Mouse (Mus musculus) limb, embryonic 13.5 days (tissue): ENCODE measurements around the gene Rnf224. TPM values are rescaled to one million over a fixed set of nuclear protein-coding genes. Genes with fewer than 3 reads are reported as not detected.

Experiments
- ATAC-seq: fragments of 200-750 bp; cut with Nextera tagmentation; 2 replicates; pipeline ENCODE4 v1.8.0; 2017; ENCODE audit warnings: low read depth, moderate number of reproducible peaks, moderate TSS enrichment; ENCODE audit not compliant: low FRiP score
- H3K27ac ChIP-seq: fragments of 300-500 bp; sonication (generic); 2 replicates; pipeline ENCODE4 v1.5.1; 2015; ENCODE audit warnings: inconsistent platforms, mild to moderate bottlenecking, moderate library complexity
- H3K27me3 ChIP-seq: fragments of 300-500 bp; sonication (generic); 2 replicates; pipeline ENCODE4 v1.6.1; 2015; ENCODE audit warnings: mild to moderate bottlenecking, inconsistent platforms
- H3K36me3 ChIP-seq: fragments of 300-500 bp; sonication (generic); 2 replicates; pipeline ENCODE4 v1.6.1; 2015; ENCODE audit warnings: inconsistent platforms, mild to moderate bottlenecking, moderate library complexity
- H3K4me1 ChIP-seq: fragments of 300-500 bp; sonication (generic); 2 replicates; pipeline ENCODE4 v1.6.1; 2015; ENCODE audit warnings: inconsistent platforms
- H3K4me2 ChIP-seq: fragments of 300-500 bp; sonication (generic); replicated peaks from 2 replicates; pipeline ENCODE4 v1.6.1; 2015; ENCODE audit warnings: inconsistent platforms, mild to moderate bottlenecking, moderate library complexity
- H3K4me3 ChIP-seq: fragments of 300-500 bp; sonication (generic); 2 replicates; pipeline ENCODE4 v1.5.1; 2015; ENCODE audit warnings: moderate library complexity, mild to moderate bottlenecking, inconsistent platforms
- H3K9ac ChIP-seq: fragments of 300-500 bp; sonication (generic); 2 replicates; pipeline ENCODE4 v1.6.1; 2015; ENCODE audit warnings: mild to moderate bottlenecking, inconsistent platforms
- H3K9me3 ChIP-seq: fragments of 300-500 bp; sonication (generic); 2 replicates; pipeline ENCODE4 v1.6.1; 2016; ENCODE audit warnings: inconsistent platforms
- WGBS: fragments of 180-500 bp; shearing (Covaris S2); methylation state at CpG from one replicate; pipeline ENCODE4 v1.1.7; 2015; 5-methylcytosine and 5-hydroxymethylcytosine counted together
- polyA plus RNA-seq: library from polyadenylated mRNA; unstranded; fragments of >200 nt; fragmentation: Nextera tagmentation; extraction: Ambion mirVana; gene quantifications from 2 replicates; pipeline ENCODE4 v1.2.1, GENCODE M21; 2015

Gene Rnf224
- polyA plus RNA-seq, 1 experiment from 2014 or later, result not detected

DNA sequence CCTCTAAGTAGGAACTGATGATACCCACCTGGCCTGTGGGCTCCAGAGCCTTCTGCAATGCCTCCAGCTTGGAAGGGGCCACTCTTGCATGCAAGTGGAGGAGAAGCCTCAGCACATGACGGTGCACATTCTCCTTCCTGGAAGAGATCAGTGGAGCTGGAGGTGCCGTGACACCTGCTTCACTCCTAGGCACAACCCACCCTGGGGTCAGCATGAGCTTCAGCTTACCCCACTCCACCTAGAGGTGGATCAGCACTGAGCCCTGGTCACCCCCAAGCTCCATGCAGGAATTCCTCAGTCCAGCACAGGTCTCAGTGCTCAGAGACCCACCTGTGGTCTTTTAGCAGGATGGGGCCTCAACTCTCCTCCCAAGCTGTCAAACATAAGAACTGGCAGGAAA, 36.0 kb downstream of the Rnf224 start:
- Histone ChIP-seq H3K36me3 (peaks cover 77% of the 10 kb centered on the region), H3K4me3 (no peak overlapping the region), H3K4me2 (no peak overlapping the region), H3K4me1 (0 out of 2 replicates have a peak, but pooled peaks cover 4% of the 10 kb centered on the region), H3K27ac (no peak overlapping the region), H3K9ac (no peak overlapping the region), H3K27me3 (peaks cover 18% of the 10 kb centered on the region), H3K9me3 (no peaks in the 10 kb centered on the region)
- WGBS, result 93% methylated on average over 2 of the region's 2 CpGs
- no peak for ATAC-seq

DNA sequence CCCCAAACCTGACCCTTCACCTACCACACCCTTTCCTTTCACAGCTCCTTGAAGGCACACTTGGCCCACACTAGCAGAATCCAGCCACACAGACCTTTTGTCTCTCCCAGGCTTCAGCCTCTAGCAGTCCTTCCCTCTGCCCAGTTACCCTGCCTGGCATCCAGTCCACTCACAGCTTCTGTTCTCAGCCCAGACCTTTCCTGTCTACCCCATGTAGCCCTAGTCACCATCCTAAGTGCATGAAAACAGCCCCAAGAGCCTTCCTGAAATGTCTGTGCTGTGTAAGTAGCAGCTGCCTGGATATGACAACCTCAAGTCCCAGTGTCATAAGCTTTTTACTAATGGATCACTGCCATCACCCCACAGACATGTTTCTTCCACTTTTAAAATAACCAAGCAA, 38.6 kb downstream of the Rnf224 start:
- ATAC-seq, result no peak
- Histone ChIP-seq H3K36me3 (peaks cover 51% of the 10 kb centered on the region), H3K27ac (no peak overlapping the region), H3K9me3 (no peaks in the 10 kb centered on the region), H3K4me3 (no peak overlapping the region), H3K4me2 (no peak overlapping the region), H3K9ac (no peak overlapping the region), H3K27me3 (peaks cover 38% of the 10 kb centered on the region), H3K4me1 (peaks cover 12% of the 10 kb centered on the region)

DNA sequence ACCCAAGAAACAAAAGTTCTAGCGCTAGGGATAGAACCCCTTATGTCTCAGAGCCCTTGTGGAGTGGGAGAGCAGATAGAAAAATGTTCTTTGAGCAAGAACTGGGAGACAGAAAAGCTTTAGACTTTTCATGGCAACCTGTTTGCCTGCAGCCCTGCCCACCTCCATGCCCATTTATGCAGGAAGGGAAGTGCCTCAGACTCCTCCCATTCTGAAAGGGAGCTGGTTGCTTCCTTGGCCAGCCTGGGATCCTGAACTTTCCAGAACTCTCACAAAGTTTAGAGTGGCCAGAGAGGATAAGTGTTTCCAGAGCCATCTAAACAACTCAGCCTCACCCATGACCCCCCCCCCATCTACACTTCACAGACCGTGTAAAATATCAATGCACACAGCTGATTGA, 39.4 kb downstream of the Rnf224 start:
- Histone ChIP-seq H3K27ac (no peak overlapping the region), H3K27me3 (peaks cover 38% of the 10 kb centered on the region), H3K4me2 (0 out of 2 replicates have a peak overlapping the region, but pooled peaks have one; percentile 55)

DNA sequence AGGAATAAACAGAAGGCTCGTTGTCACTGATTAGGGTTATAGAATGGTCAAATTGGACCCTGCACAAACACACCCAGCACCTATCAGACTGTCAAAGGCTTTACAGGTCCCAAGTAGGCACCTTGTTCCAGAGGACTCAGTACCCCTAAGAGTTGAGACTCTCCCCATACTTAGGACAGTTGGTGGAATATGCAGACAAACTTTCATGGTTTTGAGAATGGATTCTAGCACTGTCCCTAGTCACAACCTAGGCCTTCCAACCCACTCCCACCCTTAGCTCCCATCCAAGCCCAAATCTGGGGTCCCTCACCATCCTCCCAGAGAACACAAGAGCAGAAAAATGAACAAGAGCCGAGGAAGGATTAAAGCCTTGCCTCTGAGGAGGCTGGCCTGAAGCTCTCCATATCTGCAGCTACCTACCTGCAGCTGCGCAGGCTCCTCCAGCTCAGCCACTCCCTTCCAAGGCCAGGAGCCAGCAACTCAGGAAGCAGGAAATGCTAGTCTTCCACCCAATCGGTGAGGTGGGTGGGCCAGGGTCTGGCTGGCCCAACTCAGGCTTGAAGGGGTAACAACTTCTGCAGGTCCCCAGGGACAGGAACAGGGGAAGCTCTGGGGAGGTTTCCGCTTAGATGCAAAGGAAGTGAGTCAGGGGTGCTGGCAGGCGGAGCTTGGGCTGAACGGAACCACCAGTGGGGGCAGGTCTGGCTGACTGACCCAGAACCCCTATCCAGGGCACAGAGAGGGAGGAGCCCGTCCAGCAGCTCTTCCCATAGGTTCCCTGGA, 40.2 kb downstream of the Rnf224 start, which contains the start of gene Tor4a:
Gene Tor4a (minus strand): TSS at position 715 of the 783 bp plus-strand sequence.
- 0 out of 2 replicates have a peak within 1 kb of the TSS, but pooled peaks have one; percentile 3 for H3K27ac ChIP-seq
- H3K4me1 ChIP-seq, result peaks cover 12% of the 10 kb centered on the region
- peak within 1 kb of the TSS; percentile 55 for H3K4me2 ChIP-seq
- ATAC-seq, result 0 out of 2 replicates have a peak, but pooled peaks have one; percentile 48
- H3K9ac ChIP-seq, result no peak within 1 kb of the TSS
- peaks cover 35% of the 10 kb centered on the region for H3K36me3 ChIP-seq
- no peaks in the 10 kb centered on the region for H3K9me3 ChIP-seq
- WGBS, result 4% methylated on average over 8 of the region's 8 CpGs
- H3K4me3 ChIP-seq, result peak within 1 kb of the TSS; percentile 33
- peaks cover 38% of the 10 kb centered on the region for H3K27me3 ChIP-seq

More for the DNA sequence above, 39.4 kb downstream of the Rnf224 start:
- Histone ChIP-seq H3K4me3 (no peak overlapping the region), H3K4me1 (peaks cover 12% of the 10 kb centered on the region), H3K9me3 (no peaks in the 10 kb centered on the region), H3K36me3 (peaks cover 43% of the 10 kb centered on the region), H3K9ac (no peak overlapping the region)
- ATAC-seq, result no peak
- WGBS, result 25% methylated on average over 2 of the region's 2 CpGs

DNA sequence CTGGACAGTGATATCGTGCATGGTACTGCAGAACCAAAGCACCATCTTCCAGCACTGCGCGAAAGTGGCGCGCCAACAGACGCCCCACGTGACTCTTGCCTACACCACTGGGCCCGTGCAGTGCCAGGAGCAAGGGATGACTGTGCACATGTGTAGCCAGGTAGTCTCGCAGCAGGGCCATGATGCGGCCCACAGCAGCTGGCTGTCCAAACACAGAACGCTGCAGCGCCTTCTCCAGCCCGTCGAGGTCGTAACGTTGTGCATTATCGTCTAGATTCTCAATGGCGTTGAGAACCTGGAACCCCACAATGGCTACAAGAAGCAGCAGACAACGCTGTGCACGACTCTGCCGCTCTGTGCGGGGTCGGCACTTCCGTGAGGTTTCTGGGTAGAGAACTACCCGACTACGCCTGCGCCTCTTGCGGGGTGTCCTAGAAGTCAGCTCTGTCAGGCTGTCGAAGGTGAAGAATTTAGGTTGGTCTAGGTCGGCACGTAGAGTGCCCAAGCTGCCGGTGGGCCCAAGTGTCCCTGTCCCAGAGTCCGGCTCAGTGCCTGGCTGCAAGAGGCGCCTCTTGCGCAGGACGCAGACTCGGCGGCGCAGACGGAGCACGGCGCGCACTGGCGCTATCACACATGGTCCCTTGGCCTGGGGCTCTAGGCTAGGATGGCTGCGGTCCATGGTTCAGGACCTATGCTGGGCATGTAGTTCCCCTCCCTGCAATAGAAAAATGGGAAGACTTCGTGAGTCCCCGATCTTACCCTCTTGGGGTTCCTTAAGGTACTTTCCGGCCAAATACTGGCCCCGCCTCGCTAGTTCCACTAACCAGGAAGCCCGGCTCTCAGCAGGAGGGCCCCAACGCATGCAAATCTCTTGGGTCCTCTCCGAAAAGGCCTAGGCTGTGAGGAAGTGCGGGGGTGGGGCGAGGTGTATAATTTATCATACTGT, 41.1 kb downstream of the Rnf224 start:
- 22% methylated on average over 55 of the region's 55 CpGs for WGBS
- Histone ChIP-seq H3K4me2 (peak overlapping the region; percentile 55), H3K27me3 (peaks cover 38% of the 10 kb centered on the region), H3K4me3 (peak overlapping the region; percentile 33), H3K36me3 (peaks cover 26% of the 10 kb centered on the region), H3K4me1 (peaks cover 12% of the 10 kb centered on the region), H3K9ac (no peak overlapping the region), H3K9me3 (no peaks in the 10 kb centered on the region), H3K27ac (0 out of 2 replicates have a peak overlapping the region, but pooled peaks have one; percentile 3)
- ATAC-seq, result no peak

DNA sequence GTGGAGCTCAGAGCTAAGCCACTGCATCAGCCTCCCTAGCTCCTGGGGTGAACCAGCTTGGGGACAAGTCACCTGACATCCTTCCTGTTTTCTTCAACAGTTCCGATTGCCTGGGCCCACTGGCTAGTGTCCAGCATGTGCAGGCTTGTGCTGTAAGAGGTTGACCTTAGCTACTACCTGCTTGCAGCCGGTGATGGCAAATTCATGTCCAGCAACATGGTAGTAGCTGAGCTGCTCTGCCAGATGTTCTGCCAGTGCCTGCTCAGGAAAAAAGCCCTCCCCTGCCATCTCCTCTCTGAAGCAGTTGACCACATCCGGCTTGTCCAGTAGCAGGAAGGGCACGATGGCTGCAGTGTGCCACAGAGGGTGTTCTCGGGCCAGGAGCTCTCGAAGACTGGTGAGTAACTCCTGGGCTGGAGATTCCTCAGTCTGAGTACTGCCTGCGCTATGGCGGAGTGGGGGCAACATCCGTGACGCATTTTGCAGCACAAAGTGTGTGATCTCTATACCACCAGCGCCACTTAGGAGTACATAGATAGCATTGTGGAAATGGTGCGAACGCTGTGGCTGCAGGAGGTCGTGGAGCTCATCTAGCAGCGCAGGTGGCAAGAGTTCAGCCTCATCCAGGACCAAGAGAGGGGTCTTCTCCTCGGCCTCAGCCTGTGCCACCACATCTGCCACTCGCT, 42.0 kb downstream of the Rnf224 start:
- Histone ChIP-seq H3K9me3 (no peaks in the 10 kb centered on the region), H3K9ac (no peak overlapping the region), H3K27ac (no peak overlapping the region), H3K27me3 (peaks cover 38% of the 10 kb centered on the region), H3K4me3 (no peak overlapping the region), H3K4me1 (peaks cover 12% of the 10 kb centered on the region), H3K4me2 (peak overlapping the region; percentile 55), H3K36me3 (peaks cover 17% of the 10 kb centered on the region)
- 83% methylated on average over 17 of the region's 17 CpGs for WGBS
- no peak for ATAC-seq

DNA sequence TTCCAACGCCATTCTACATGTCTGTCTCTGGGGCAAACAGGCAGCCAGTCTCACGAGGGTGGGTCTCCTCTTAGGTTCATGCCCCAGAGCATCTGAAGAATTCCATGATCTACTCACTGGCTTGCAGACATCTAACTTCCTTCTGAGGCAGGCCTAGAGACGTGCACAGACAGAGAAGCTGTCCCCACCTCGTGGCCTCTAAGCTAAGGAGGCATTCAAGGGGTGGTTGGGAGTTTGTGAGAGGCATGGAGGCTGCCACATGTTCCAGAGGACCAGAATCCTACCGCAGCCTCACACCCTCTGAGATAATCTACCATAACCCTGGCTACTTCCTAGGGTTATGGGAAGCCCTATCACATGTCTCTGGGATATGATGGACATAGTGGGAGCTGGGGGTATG, 42.6 kb downstream of the Rnf224 start:
- no peak for ATAC-seq
- peaks cover 12% of the 10 kb centered on the region for H3K4me1 ChIP-seq
- no peak overlapping the region for H3K4me2 ChIP-seq
- WGBS, result 75% methylated on average over 5 of the region's 5 CpGs
- no peaks in the 10 kb centered on the region for H3K9me3 ChIP-seq
- H3K27ac ChIP-seq, result no peak overlapping the region
- H3K36me3 ChIP-seq, result peaks cover 12% of the 10 kb centered on the region
- no peak overlapping the region for H3K4me3 ChIP-seq
- peaks cover 38% of the 10 kb centered on the region for H3K27me3 ChIP-seq
- no peak overlapping the region for H3K9ac ChIP-seq

DNA sequence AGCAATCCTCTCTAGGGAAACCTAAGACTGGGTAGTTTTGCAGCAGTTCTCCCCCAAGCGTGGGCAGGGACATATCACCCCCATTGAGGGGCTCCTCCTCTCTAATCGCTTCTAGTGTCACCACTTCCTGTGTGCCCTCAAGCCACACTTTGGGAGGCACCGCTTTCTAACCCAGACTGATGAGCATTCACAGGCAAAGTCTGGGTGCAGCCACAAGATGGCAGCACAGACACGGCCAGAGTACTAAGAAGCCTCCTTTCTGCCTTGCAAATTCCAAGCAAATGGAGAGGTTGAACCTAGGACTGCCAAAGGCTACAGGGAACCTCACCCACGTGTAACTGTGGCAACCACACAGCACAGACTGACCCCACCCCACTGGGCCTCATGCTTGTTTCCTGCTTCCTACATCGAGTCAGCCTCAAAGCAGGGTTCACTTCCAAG, 43.2 kb downstream of the Rnf224 start:
- H3K27ac ChIP-seq, result no peak overlapping the region
- peak overlapping the region; percentile 45; the same call in 1 of the 2 replicates for H3K9ac ChIP-seq
- H3K36me3 ChIP-seq, result peaks cover 5% of the 10 kb centered on the region
- 0% methylated on average over 6 of the region's 6 CpGs for WGBS
- H3K4me3 ChIP-seq, result no peak overlapping the region
- peaks cover 12% of the 10 kb centered on the region for H3K4me1 ChIP-seq
- peak; percentile 84 for ATAC-seq
- H3K27me3 ChIP-seq, result peaks cover 38% of the 10 kb centered on the region
- H3K9me3 ChIP-seq, result no peaks in the 10 kb centered on the region
- H3K4me2 ChIP-seq, result peak overlapping the region; percentile 34

DNA sequence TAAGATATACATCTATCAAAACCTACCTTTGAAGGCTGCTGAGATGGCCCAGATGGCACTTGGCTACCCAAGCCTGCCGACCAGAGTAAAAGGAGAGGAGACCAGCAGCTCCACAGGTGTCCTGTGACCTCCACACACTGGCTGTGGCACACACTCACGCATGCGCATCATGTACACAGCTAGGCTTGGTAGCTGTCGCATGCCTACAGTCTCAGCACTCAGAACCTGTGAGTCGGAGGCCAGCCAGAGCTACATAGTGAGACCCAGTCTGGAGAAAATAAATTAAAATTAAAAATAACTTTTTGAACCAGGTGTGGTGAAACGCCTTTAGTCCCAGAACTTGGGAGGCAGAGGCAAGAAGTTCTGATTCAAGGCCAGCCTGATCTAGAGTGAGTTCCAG, 48.7 kb downstream of the Rnf224 start:
- no peak for ATAC-seq
- WGBS, result 84% methylated on average over 6 of the region's 6 CpGs
- no peak overlapping the region for H3K4me2 ChIP-seq

DNA sequence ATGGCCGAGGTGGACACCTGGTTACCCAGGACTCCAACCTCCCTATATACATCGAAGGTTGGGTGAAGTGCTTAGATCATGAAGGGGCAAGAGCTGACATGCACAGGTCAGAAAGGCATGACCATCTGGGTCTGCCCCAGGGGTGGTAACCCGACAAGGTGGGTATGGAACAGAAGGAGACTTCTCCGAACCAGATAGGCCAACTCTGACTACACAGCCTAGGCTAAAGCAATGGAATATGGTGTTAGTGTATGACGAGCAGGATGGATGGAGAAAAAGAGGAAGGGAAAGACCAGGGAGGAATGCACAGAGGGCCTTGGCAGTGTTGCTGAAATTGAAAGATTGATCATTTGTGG, 50.0 kb downstream of the Rnf224 start:
- peaks cover 11% of the 10 kb centered on the region for H3K4me1 ChIP-seq
- H3K4me3 ChIP-seq, result 0 out of 2 replicates have a peak overlapping the region, but pooled peaks have one; percentile 52
- WGBS, result 23% methylated on average over 5 of the region's 5 CpGs
- ATAC-seq, result no peak
- H3K9ac ChIP-seq, result no peak overlapping the region
- no peaks in the 10 kb centered on the region for H3K9me3 ChIP-seq
- peaks cover 43% of the 10 kb centered on the region for H3K27me3 ChIP-seq
- no peak overlapping the region for H3K27ac ChIP-seq
- H3K36me3 ChIP-seq, result no peaks in the 10 kb centered on the region
- H3K4me2 ChIP-seq, result peak overlapping the region; percentile 89

More for the DNA sequence above, 48.7 kb downstream of the Rnf224 start:
- H3K9ac ChIP-seq, result no peak overlapping the region
- H3K4me3 ChIP-seq, result no peak overlapping the region
- peaks cover 31% of the 10 kb centered on the region for H3K27me3 ChIP-seq
- no peaks in the 10 kb centered on the region for H3K9me3 ChIP-seq
- no peak overlapping the region for H3K27ac ChIP-seq
- peaks cover 8% of the 10 kb centered on the region for H3K4me1 ChIP-seq
- no peaks in the 10 kb centered on the region for H3K36me3 ChIP-seq

DNA sequence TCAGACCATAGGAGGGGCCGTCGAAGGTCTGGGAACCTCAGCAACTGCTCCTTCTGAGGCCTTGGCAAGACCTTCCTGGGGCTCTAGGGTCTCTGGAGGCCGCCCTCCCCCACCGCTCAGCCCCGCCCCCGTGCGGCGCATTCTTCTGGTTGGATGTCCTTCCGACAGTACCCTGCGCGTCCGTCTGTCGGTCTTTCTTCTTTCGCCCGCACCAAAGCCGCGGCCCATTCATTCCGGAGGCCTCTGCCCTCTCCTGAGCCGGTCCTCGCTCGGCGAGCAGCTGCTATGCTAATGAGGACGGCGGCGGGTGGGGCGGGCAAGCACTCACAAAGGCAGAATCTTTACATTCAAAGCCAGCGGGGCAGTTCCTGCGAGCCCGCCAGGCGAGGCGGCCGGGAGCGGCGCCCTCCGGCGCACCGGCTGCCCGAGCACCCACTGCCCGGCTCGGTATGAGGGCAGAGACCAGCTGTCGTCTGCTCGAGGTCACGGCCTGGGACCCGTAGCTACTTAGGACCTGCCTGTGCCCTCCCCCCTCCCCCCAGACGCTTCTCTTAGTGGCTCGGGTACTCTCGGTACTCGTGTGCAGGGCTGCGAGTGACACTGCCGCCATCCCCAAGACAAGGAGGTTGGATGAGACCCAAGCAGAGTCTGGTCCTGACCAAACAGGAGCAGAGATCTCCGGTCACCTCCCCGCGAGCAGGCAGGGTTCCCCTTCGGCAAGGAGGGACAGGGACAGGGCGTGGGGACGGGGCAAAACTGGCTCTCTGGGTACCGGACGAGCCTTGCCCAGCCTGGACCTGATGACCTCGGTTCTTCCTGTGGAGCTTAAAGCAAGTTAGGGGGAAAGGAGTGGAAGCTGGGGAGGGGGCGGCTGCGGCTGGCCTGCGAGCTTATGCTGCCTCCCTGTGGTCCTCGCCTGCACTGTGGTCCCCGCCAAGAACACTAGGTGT, 50.7 kb downstream of the Rnf224 start:
- H3K9ac ChIP-seq, result peak overlapping the region; percentile 70
- no peaks in the 10 kb centered on the region for H3K36me3 ChIP-seq
- no peak overlapping the region for H3K27ac ChIP-seq
- peak overlapping the region; percentile 89 for H3K4me2 ChIP-seq
- ATAC-seq, result peak; percentile 77
- peak overlapping the region; percentile 52 for H3K4me3 ChIP-seq
- H3K4me1 ChIP-seq, result peaks cover 17% of the 10 kb centered on the region
- H3K9me3 ChIP-seq, result no peaks in the 10 kb centered on the region
- WGBS, result under 1% methylated on average over 64 of the region's 64 CpGs
- H3K27me3 ChIP-seq, result peaks cover 50% of the 10 kb centered on the region
